In the genomic region with DNA sequence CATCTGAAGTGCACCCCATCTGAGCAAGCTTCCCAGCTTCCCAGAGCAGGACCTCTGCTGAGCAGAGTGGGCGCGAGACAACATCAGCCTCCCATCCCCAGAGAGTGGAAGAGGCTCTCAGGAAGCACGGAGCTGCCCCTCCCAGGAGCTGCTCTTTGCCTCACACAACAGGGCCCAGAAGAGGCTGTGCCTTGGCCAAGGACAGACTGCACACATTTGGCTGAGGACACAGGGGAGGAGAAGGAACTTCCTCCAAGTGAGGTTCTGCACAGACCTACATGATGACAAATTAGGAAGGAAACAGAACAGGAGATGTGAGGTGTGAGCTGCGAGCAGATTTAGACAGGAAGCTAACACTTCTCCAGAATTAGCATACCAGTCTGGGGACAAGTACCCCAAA, we compare ENCODE assay signal across 14 mouse cellular contexts. TPM values are rescaled to one million over a fixed set of nuclear protein-coding genes. Genes with fewer than 3 reads are reported as not detected.
A peak's percentile ranks its signal among the peaks of the same experiment; 100 is the strongest.
DNase-seq lines count a peak whose midpoint lies in the region; TF ChIP-seq lines count a peak whose summit lies in the region.
"Had no signal": no experiment of that assay in that cellular context is flagged by ENCODE, and none has a peak within 500 bp of the region (broad histone marks: within the 10 kb centered on the region; RNA-seq: fewer than 3 reads in every experiment).

No protein-coding gene starts in this region.

- H3K4me3 ChIP-seq in testis, adult 2 months (ENCODE audit: control insufficient read depth, low read depth, low read length) = no peak overlapping the region
- H3K4me3 ChIP-seq: hindbrain, embryonic 13.5 days had no signal

- DNase-seq in heart, adult 11 months = peak; percentile 83
- DNase-seq in heart, postnatal 4 days = no peak
- DNase-seq in ovary, adult 18-20 months (ENCODE audit: low spot score) = peak; percentile 26
- no peak for DNase-seq in ovary, postnatal 10 days (ENCODE audit: low spot score)
- DNase-seq in cerebellum, adult 9-11 months = peak; percentile 56
- no peak for DNase-seq in urinary bladder, postnatal 36 days (ENCODE audit: low spot score in 2 of 2)
- no peak for DNase-seq in layer of hippocampus, postnatal 10 days (ENCODE audit: low spot score in 2 of 2)
- DNase-seq: adrenal gland, adult 2 months; kidney, adult 18-20 months; kidney, postnatal 4 days; left cerebral cortex, postnatal 4 days had no signal

- H3K36me3 ChIP-seq in testis, adult 2 months (ENCODE audit: control insufficient read depth, insufficient read depth, low read length) = no peaks in the 10 kb centered on the region
- H3K36me3 ChIP-seq: hindbrain, embryonic 13.5 days had no signal

- H3K27me3 ChIP-seq in testis, adult 2 months (ENCODE audit: control insufficient read depth, insufficient read depth, low read length) = no peaks in the 10 kb centered on the region

- peak overlapping the region; percentile 18; the same call in 1 of the 2 replicates for H3K27ac ChIP-seq in testis, adult 2 months (ENCODE audit: control insufficient read depth, insufficient read depth, low read depth, low read length)
- H3K27ac ChIP-seq: hindbrain, embryonic 13.5 days; liver, embryonic 14.5 days had no signal

- H3K4me1 ChIP-seq in testis, adult 2 months (ENCODE audit: control insufficient read depth, insufficient read depth, low read length) = no peaks in the 10 kb centered on the region

- no peak for TF ChIP-seq POLR2A in testis, adult 2 months (IDR thresholded peaks at IDR 0.05; ENCODE audit: control insufficient read depth, low read depth, low read length)

- TF ChIP-seq CTCF in testis, adult 2 months (IDR thresholded peaks at IDR 0.05; ENCODE audit: control insufficient read depth, insufficient read depth, insufficient replicate concordance, low read depth, low read length) = no peak

RNA-seq across cellular contexts. Expression of a gene that starts 38.4 kb away (rescaled TPM):
- total RNA-seq in heart, postnatal 4 days (2021) = 1 to 10 TPM in 1 of 2 experiments, under 1 TPM in 1; 0.72 to 1.0 TPM
- polyA plus RNA-seq in testis, adult 2 months (2012; rRNA removed) = 0.68 and 0.97 TPM in 2 replicates
- total RNA-seq in layer of hippocampus, postnatal 10 days (2021) = 10 to 100 TPM; 59.9 to 73.7 TPM
- polyA plus RNA-seq: adrenal gland, adult 2 months had no signal

Comparison
In these comparisons a context has a peak if more than half of its experiments do, and no peak if none do; other contexts are left out.
1. DNase-seq: peak in heart, adult 11 months (single experiment), ovary, adult 18-20 months (single experiment) and cerebellum, adult 9-11 months (single experiment); none in heart, postnatal 4 days (single experiment), ovary, postnatal 10 days (single experiment), urinary bladder, postnatal 36 days (0 of 2) and layer of hippocampus, postnatal 10 days (0 of 2).
2. RNA of a gene that starts 38.4 kb away (total RNA-seq): 59.9 to 73.7 TPM in layer of hippocampus, postnatal 10 days; 0.72 to 1.0 TPM in heart, postnatal 4 days; every median in the first group is over 10 times any median in the second.